Mouse (Mus musculus) embryonic facial prominence, embryonic 12.5 days (tissue): ENCODE measurements around the gene Mup19. TPM values are rescaled to one million over a fixed set of nuclear protein-coding genes. Genes with fewer than 3 reads are reported as not detected.
"Not testable (repeated sequence)": the region's sequence is repeated elsewhere in the genome, so short reads cannot be mapped to it uniquely, and the experiment has no call there.

Experiments used
- ATAC-seq: fragments of 200-750 bp; cut with Nextera tagmentation; 2 replicates; pipeline ENCODE4 v1.8.0; 2017; ENCODE audit not compliant: insufficient number of reproducible peaks, insufficient read depth, low FRiP score, low TSS enrichment
- H3K27ac ChIP-seq: fragments of 300-500 bp; sonication (generic); 2 replicates; pipeline ENCODE4 v1.5.1; 2016; ENCODE audit warnings: mild to moderate bottlenecking
- H3K27me3 ChIP-seq: fragments of 300-500 bp; sonication (generic); 2 replicates; pipeline ENCODE4 v1.6.1; 2016; ENCODE audit warnings: mild to moderate bottlenecking, moderate library complexity
- H3K36me3 ChIP-seq: fragments of 300-500 bp; sonication (generic); 2 replicates; pipeline ENCODE4 v1.6.1; 2016; ENCODE audit warnings: mild to moderate bottlenecking
- H3K4me1 ChIP-seq: fragments of 300-500 bp; sonication (generic); 2 replicates; pipeline ENCODE4 v1.6.1; 2016
- H3K4me2 ChIP-seq: fragments of 300-500 bp; sonication (generic); replicated peaks from 2 replicates; pipeline ENCODE4 v1.6.1; 2016; ENCODE audit warnings: mild to moderate bottlenecking, moderate library complexity
- H3K4me3 ChIP-seq: fragments of 300-500 bp; sonication (generic); 2 replicates; pipeline ENCODE4 v1.5.1; 2016; ENCODE audit warnings: mild to moderate bottlenecking
- H3K9ac ChIP-seq: fragments of 300-500 bp; sonication (generic); 2 replicates; pipeline ENCODE4 v1.6.1; 2016; ENCODE audit warnings: mild to moderate bottlenecking, moderate library complexity
- H3K9me3 ChIP-seq: fragments of 300-500 bp; sonication (generic); 2 replicates; pipeline ENCODE4 v1.6.1; 2016; ENCODE audit warnings: mild to moderate bottlenecking, moderate library complexity
- WGBS: fragments of 180-500 bp; shearing (Covaris S2); methylation state at CpG from one replicate; pipeline ENCODE4 v1.1.7; 2016; 5-methylcytosine and 5-hydroxymethylcytosine counted together
- polyA plus RNA-seq: library from polyadenylated mRNA; unstranded; fragments of >200 nt; fragmentation: Nextera tagmentation; extraction: Ambion mirVana; gene quantifications from 2 replicates; pipeline ENCODE4 v1.2.1, GENCODE M21; 2016

The Mup19 gene
- polyA plus RNA-seq = not detected in 2 replicates

- not testable (repeated sequence) for H3K4me2 ChIP-seq, H3K9me3 ChIP-seq, ATAC-seq, H3K4me3 ChIP-seq, H3K27ac ChIP-seq, H3K36me3 ChIP-seq, H3K27me3 ChIP-seq, H3K4me1 ChIP-seq, H3K9ac ChIP-seq
- 91% methylated on average over 1 of the region's 5 CpGs for WGBS
These were observed at the start of gene Mup19 for GRCm38 (mm10) chr4:61782169-61782568. TSS of gene Mup19 (minus strand) at chr4:61782269.

GRCm38 (mm10) chr4:61829211-61829610, 47.1 kb upstream of the Mup19 start:
- Histone ChIP-seq H3K9me3 (no peaks in the 10 kb centered on the region), H3K4me2 (no peak overlapping the region), H3K9ac (no peak overlapping the region), H3K27ac (no peak overlapping the region), H3K4me3 (no peak overlapping the region), H3K4me1 (no peaks in the 10 kb centered on the region), H3K36me3 (no peaks in the 10 kb centered on the region), H3K27me3 (no peaks in the 10 kb centered on the region)
- ATAC-seq = no peak
- 79% methylated on average over 4 of the region's 4 CpGs for WGBS

GRCm38 (mm10) chr4:61823185-61823584, 41.1 kb upstream of the Mup19 start:
- no peaks in the 10 kb centered on the region for H3K9me3 ChIP-seq
- H3K27me3 ChIP-seq = no peaks in the 10 kb centered on the region
- no peaks in the 10 kb centered on the region for H3K4me1 ChIP-seq
- H3K36me3 ChIP-seq = no peaks in the 10 kb centered on the region
- no peak overlapping the region for H3K4me3 ChIP-seq
- 92% methylated on average over 15 of the region's 15 CpGs for WGBS
- no peak overlapping the region for H3K4me2 ChIP-seq
- H3K27ac ChIP-seq = no peak overlapping the region
- no peak overlapping the region for H3K9ac ChIP-seq
- ATAC-seq = 0 out of 2 replicates have a peak, but pooled peaks have one; percentile 41

GRCm38 (mm10) chr4:61822541-61822940, 40.5 kb upstream of the Mup19 start:
- not testable (repeated sequence) for H3K9ac ChIP-seq, ATAC-seq, H3K36me3 ChIP-seq, H3K27ac ChIP-seq, H3K4me2 ChIP-seq, H3K4me3 ChIP-seq, H3K4me1 ChIP-seq, H3K9me3 ChIP-seq, H3K27me3 ChIP-seq
- WGBS = 95% methylated on average over 9 of the region's 9 CpGs

- no peak overlapping the region for H3K9ac ChIP-seq
- H3K9me3 ChIP-seq = no peaks in the 10 kb centered on the region
- no peaks in the 10 kb centered on the region for H3K36me3 ChIP-seq
- WGBS = 72% methylated on average over 2 of the region's 2 CpGs
- no peak overlapping the region for H3K27ac ChIP-seq
- H3K27me3 ChIP-seq = no peaks in the 10 kb centered on the region
- H3K4me1 ChIP-seq = no peaks in the 10 kb centered on the region
- no peak for ATAC-seq
- H3K4me3 ChIP-seq = no peak overlapping the region
- no peak overlapping the region for H3K4me2 ChIP-seq
These were observed 33.5 kb upstream of the Mup19 start for GRCm38 (mm10) chr4:61815602-61816001.

GRCm38 (mm10) chr4:61813435-61813834, 31.4 kb upstream of the Mup19 start:
- H3K36me3 ChIP-seq = no peaks in the 10 kb centered on the region
- no peak overlapping the region for H3K4me2 ChIP-seq
- ATAC-seq = no peak; the same call in 1 of the 2 replicates
- no peaks in the 10 kb centered on the region for H3K4me1 ChIP-seq
- no peaks in the 10 kb centered on the region for H3K9me3 ChIP-seq
- H3K27me3 ChIP-seq = no peaks in the 10 kb centered on the region
- H3K4me3 ChIP-seq = no peak overlapping the region
- no peak overlapping the region for H3K9ac ChIP-seq
- no peak overlapping the region for H3K27ac ChIP-seq

- not testable (repeated sequence) for ATAC-seq, H3K4me1 ChIP-seq
- 15% methylated on average over 2 of the region's 2 CpGs for WGBS
These were observed 29.1 kb upstream of the Mup19 start for GRCm38 (mm10) chr4:61811193-61811592.

GRCm38 (mm10) chr4:61808926-61809325, 26.9 kb upstream of the Mup19 start:
- H3K4me2 ChIP-seq, H3K27ac ChIP-seq, H3K9ac ChIP-seq, H3K4me3 ChIP-seq, H3K27me3 ChIP-seq, ATAC-seq, H3K36me3 ChIP-seq, H3K4me1 ChIP-seq, H3K9me3 ChIP-seq: not testable (repeated sequence)
- WGBS = 89% methylated on average over 3 of the region's 3 CpGs

More at GRCm38 (mm10) chr4:61811193-61811592, 29.1 kb upstream of the Mup19 start:
- not testable (repeated sequence) for H3K4me3 ChIP-seq, H3K9ac ChIP-seq, H3K9me3 ChIP-seq, H3K27ac ChIP-seq, H3K27me3 ChIP-seq, H3K4me2 ChIP-seq, H3K36me3 ChIP-seq

GRCm38 (mm10) chr4:61789699-61790098, 7.6 kb upstream of the Mup19 start:
- 91% methylated on average over 1 of the region's 1 CpGs for WGBS
- H3K36me3 ChIP-seq, ATAC-seq, H3K9me3 ChIP-seq, H3K4me1 ChIP-seq, H3K4me2 ChIP-seq, H3K9ac ChIP-seq, H3K4me3 ChIP-seq, H3K27me3 ChIP-seq, H3K27ac ChIP-seq: not testable (repeated sequence)

GRCm38 (mm10) chr4:61784231-61784630, 2.2 kb upstream of the Mup19 start:
- H3K4me1 ChIP-seq, H3K27me3 ChIP-seq, H3K4me2 ChIP-seq, H3K27ac ChIP-seq, H3K4me3 ChIP-seq, H3K9me3 ChIP-seq, ATAC-seq, H3K36me3 ChIP-seq, H3K9ac ChIP-seq: not testable (repeated sequence)
- WGBS = 85% methylated on average over 1 of the region's 1 CpGs

Other genes starting within 250 kb of the Mup19 start
- not detected in 2 replicates for gene Mup17, start 186.4 kb downstream of the Mup19 start, polyA plus RNA-seq
- not detected in 2 replicates for gene Mup18, start 108.1 kb downstream of the Mup19 start, polyA plus RNA-seq
- gene Mup5, start 53.0 kb upstream of the Mup19 start, polyA plus RNA-seq = not detected in 2 replicates